Mouse (Mus musculus): ENCODE results near the gene Xpnpep2.

Xpnpep2 gene

GRCm38 (mm10) chrX:48124132-48125071 lies 15.9 kb downstream of the Xpnpep2 start:
- DNase-seq (ENCODE audit: low spot score) = peak; percentile 40

- DNase-seq (ENCODE audit: low spot score) = no peak
Observed at GRCm38 (mm10) chrX:48126903-48127476, 18.5 kb downstream of the Xpnpep2 start.

GRCm38 (mm10) chrX:48127502-48128218 lies 19.1 kb downstream of the Xpnpep2 start:
- no peak for DNase-seq (ENCODE audit: low spot score)

DNA sequence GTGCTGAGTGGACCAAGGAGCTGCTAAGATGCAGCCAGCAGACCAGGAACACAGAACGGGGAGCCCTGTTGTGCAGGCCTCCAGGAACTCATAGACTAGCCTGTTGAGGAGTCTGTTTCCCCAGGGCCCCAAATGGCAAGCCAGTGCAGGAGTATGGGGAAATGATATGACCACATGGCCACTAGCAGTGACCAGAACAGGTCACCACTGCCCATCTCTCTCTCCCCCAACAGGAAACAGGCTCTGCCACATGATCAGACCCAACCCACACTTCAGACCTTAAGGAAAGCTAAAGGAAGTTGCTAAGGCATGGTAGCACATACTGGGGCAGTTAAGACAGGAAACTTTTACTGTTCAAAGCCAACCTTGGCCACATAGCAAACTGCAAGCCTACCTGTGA lies 20.6 kb downstream of the Xpnpep2 start:
- DNase-seq (ENCODE audit: low spot score) = no peak

DNA sequence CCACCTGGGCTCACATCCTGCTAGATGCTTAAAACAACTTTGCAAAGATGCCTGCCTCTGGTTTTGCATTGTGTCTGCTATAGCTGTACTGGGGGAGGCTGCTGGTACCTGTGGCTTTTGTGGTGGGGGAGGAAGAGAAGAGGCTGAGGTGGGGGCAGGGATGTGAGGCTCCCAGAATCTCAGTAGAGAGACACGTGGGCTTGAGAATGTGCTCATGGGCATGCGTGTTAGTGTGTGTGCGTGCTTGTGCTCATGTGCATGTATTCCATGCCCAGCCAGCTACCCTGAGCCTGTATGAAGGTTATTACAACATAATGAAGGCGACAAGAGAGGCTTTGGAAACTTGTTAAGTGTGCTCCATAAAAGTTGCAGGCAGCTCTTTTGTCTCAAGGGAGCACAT lies 28.4 kb downstream of the Xpnpep2 start:
- DNase-seq (ENCODE audit: low spot score) = no peak

DNA sequence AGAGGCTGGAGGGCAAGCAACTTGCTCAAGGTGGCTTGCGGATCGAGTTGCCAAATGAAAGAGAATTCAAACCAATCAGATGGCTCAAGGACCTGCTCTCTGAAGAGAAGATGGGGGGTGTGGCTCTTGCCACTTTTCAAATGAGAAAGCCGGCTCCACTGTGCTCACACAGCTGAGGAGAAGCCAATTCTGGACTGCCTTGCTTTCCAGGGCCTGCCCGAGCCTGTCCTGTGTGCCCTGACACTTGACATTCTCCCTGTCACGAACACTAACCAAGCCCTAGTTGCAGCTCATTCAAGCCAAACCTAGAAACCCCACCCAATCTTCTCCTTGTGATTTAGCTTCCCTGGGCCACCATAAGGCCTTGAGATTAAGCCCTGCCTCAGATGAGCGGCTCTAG lies 29.5 kb downstream of the Xpnpep2 start:
- DNase-seq (ENCODE audit: low spot score) = no peak

- DNase-seq (ENCODE audit: low spot score) = peak; percentile 45
Observed at GRCm38 (mm10) chrX:48138539-48139275, 30.2 kb downstream of the Xpnpep2 start.

- DNase-seq (ENCODE audit: low spot score) = no peak
Observed at GRCm38 (mm10) chrX:48139368-48140285, 31.1 kb downstream of the Xpnpep2 start.

DNA sequence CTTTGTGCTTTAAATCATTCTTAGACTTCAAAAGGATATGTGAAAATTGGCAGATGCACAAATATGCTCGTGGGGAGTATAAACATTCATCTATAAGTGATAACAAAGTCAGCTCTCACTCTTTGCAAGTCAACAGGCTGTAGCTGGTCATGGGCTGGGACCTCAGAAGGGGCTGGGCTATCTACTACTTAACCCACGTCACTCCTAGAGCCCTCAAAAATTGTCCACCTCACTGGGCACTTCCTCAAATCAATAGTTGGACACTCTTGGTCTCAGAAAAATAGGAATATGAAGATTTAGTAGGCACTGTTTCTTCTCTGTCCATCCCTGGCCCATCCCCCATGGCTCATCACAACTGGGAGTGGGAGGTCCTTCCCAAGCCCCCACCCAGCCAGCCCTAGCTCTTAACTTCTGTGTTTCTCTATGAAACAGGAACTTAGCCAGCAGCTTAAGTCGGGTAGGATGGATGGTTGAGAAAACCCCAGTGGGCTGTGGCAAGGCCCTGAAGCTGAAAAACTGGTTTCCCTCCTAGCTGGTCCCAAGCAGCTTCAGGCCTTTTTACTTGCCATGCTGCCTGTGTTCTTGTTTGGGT lies 31.9 kb downstream of the Xpnpep2 start:
- DNase-seq (ENCODE audit: low spot score) = no peak

- no peak for DNase-seq (ENCODE audit: low spot score)
Observed at GRCm38 (mm10) chrX:48141481-48141880, 33.0 kb downstream of the Xpnpep2 start.

DNA sequence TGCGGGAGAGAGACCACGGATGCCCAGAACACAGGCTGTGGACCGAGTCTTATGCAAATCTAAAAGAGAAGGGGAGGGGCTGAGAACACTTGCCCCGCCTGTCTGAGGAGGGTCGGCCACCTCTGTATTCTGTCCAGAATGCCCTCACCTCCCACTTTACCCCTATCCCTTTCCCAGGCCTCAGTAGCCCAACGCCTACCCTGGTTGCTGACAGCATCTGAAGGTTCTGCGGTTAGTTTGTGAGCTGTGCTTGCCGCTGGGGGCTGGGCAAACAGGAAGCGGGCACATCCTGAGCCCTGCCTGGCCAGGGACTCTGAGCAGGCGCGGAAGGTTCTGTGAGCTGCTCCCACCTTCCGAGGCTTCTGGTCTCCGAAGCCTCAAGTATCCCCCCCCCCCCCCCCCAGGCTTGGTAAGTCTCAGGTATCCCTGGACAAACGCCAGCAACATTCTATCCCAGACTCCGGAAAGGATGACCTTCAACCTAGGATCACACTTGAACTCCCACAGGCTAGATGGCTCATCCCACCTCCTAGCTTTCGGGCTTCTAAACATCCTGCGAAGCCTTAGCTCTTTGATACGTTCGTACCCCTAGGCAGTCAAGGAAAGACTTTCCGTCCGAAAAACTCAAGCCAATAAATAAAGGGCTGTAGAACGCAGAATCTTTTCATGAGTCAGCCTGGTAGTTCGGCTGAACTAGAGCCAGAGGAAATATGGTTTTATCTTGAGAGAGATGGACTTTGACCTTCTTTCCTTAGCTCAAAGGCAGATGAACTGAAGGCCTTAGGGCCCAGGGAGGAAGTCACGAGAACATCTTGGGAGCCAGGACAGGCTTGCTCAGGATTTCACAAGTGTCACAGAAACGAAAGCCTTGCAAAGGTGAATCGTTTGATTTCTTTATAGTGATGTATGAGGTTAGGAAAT lies 35.1 kb downstream of the Xpnpep2 start:
- DNase-seq (ENCODE audit: low spot score) = no peak

GRCm38 (mm10) chrX:48146262-48146661 lies 37.7 kb downstream of the Xpnpep2 start, which contains the start of gene Sash3:
Sash3 (plus strand) TSS chrX:48146436.
- DNase-seq (ENCODE audit: low spot score) = no peak

DNA sequence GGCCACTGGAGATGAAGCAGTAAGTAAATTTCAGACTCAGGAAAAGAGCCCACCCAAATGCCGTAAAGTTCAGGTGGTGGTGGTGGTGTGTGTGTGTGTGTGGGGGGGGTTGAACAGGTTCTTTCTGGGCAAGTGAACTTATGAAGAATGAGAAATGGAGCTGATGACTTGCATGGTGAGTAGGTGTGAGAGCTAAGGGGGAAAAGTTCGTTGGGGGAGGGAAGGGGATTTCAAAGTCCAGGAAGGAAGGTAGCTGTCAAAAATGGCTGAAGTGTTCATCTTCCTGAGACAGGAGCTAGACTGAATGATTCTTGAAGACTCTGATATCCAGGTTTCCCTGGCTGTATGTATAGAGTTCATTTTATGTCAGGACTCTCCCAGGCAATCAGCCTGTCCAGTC lies 38.7 kb downstream of the Xpnpep2 start:
- DNase-seq (ENCODE audit: low spot score) = no peak

DNA sequence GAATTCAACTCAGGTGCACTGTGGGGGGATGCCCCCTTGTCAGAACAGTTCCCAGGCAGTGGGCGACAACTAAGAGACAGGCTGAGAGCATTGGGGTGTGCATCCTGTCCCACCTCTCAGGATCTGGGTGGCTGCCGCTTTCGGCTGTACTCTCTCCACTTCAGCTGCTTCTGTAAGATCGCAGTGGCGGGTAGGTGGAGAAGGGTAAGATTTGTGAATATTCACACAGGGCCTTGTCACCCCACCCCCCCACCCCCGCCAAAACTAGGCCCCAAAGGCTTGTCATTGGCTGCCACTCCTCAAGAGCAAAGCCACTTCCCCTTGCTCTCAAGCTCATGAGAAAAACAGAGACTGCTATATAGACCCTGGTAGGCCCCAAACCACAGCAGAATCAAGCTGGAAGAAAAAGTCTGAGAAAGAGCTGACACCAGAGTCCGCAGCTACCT lies 39.2 kb downstream of the Xpnpep2 start:
- no peak for DNase-seq (ENCODE audit: low spot score)

DNA sequence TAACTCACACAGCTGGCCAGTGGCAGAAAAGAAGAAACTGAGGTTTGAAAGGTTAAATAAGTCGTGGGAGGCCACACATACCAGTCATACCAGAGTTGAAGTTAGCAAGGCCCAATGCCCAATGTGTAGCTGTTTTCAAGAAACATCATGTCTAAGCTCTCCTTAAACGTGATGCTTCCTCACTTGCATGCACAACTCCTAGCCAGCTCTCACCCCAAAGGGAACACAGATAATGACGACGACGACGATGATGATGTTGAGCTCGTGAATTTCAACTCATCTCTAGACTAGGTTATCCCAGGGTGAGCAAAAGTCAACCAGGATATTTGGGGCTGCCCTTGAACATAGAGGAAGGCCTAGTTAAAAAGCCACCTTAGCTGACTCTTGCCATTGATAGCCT lies 43.6 kb downstream of the Xpnpep2 start:
- DNase-seq (ENCODE audit: low spot score) = no peak

GRCm38 (mm10) chrX:48153414-48153813 lies 44.9 kb downstream of the Xpnpep2 start:
- DNase-seq (ENCODE audit: low spot score) = peak; percentile 62

DNA sequence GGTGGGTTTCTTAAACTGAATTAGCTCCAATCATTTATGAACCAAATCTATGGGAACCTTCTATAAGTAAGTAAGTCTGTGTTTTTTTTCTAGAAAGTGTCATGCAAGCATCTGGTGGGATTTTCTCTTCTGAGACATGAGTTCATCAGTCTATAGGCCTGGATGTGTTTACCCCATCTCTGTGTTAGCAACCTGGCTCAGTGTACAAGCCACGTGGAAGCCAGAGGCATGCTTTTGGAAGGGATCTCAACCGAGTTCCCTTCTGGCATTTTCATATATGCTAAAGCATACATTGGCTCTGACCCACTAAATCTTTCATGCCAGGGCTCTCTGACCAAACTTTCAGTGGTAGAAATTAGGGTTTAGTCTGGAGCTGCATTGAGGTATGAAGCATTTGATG lies 45.4 kb downstream of the Xpnpep2 start:
- DNase-seq (ENCODE audit: low spot score) = no peak

- DNase-seq (ENCODE audit: low spot score) = no peak
Observed at GRCm38 (mm10) chrX:48155489-48155888, 47.0 kb downstream of the Xpnpep2 start.

GRCm38 (mm10) chrX:48157396-48157795 lies 48.9 kb downstream of the Xpnpep2 start:
- DNase-seq (ENCODE audit: low spot score) = no peak
